Mouse (Mus musculus) small intestine, adult 10 weeks (tissue): ENCODE measurements around the gene Vmn1r226. TPM values are rescaled to one million over a fixed set of nuclear protein-coding genes. Genes with fewer than 3 reads are reported as not detected.

Source experiments
- polyA plus RNA-seq: library from polyadenylated mRNA; stranded (reverse); fragments of 350-450 nt; fragmentation: Illumina TruSeq; extraction: RNeasy Lipid Tissue Mini Kit (QIAGEN cat#74804); gene quantifications from one replicate; pipeline ENCODE4 v1.2.3, GENCODE M21; 2014; ENCODE audit warnings: low replicate concordance

The Vmn1r226 gene
- polyA plus RNA-seq: not detected

DNA sequence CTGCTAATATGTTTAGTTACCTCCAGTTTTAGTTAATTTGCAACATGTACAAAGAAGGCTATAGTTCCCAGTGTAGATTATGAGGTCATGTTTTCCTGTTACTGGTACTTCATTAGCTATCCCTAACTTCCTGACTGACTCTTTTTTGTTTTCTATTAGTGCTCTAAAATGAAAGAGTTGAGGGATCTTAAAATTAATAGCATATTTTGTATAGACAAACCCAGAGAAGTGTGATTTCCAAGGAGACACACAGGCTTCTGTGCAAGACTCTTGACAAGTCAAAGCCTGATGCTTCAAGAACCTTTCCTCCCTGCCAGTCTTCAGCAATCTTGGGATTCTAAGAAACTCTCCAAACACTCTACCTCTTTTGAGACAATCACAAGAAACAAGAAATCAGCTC is at the start of gene Vmn1r226:
Gene Vmn1r226 (plus strand): TSS at position 301 of the 400 bp plus-strand sequence.

DNA sequence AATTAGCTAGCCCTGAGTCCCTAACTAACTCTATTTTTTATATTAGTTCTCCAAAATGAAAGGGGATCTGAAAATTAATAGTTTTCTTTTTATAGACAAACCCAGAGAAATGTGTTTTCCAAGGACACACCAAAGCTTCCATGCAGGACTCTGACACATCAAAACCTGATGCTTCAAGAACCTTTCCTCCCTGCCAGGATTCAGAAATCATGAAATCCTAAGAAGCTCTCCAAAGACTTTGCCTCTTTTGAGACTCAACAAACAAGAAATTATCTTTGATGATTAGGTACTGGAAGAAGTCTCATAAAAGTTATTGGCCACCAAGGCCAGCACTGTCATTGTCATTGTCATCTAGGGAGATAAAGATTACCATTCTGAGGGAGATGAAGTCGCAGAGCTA is 46.9 kb downstream of the Vmn1r226 start, which contains the start of gene Vmn1r227:
Gene Vmn1r227 (plus strand): TSS at position 301 of the 400 bp plus-strand sequence.

Other genes with a start within 250 kb of the Vmn1r226 start
- not detected for gene Vmn2r108, start 201.5 kb upstream of the Vmn1r226 start, polyA plus RNA-seq
- not detected for gene Vmn1r225, start 184.7 kb upstream of the Vmn1r226 start, polyA plus RNA-seq
- not detected for gene Vmn2r109, start 118.1 kb upstream of the Vmn1r226 start, polyA plus RNA-seq
- gene Vmn2r110, start 86.4 kb upstream of the Vmn1r226 start, polyA plus RNA-seq: not detected
- not detected for gene Fpr-rs3, start 58.0 kb upstream of the Vmn1r226 start, polyA plus RNA-seq
- gene Vmn1r227, start 47.0 kb downstream of the Vmn1r226 start, polyA plus RNA-seq: not detected
- gene Vmn1r228, start 103.3 kb downstream of the Vmn1r226 start, polyA plus RNA-seq: not detected
- not detected for gene Vmn1r229, start 128.7 kb downstream of the Vmn1r226 start, polyA plus RNA-seq
- not detected for gene Vmn1r230, start 157.6 kb downstream of the Vmn1r226 start, polyA plus RNA-seq
- gene Vmn1r231, start 222.2 kb downstream of the Vmn1r226 start, polyA plus RNA-seq: not detected
- not detected for gene Vmn1r232, start 236.9 kb downstream of the Vmn1r226 start, polyA plus RNA-seq